Mouse (Mus musculus) T-helper 2 cell (primary cell): Measurements from ENCODE around the gene Gpr27.

Source experiments
- in situ Hi-C: fragments of 300-600 bp; cut with MboI, MseI; formaldehyde crosslinking; loops from one replicate; pipeline ENCODE4 v1.15.1; 2025; ENCODE audit warnings: high pct_unique_total_duplicates

The Gpr27 gene

DNA sequence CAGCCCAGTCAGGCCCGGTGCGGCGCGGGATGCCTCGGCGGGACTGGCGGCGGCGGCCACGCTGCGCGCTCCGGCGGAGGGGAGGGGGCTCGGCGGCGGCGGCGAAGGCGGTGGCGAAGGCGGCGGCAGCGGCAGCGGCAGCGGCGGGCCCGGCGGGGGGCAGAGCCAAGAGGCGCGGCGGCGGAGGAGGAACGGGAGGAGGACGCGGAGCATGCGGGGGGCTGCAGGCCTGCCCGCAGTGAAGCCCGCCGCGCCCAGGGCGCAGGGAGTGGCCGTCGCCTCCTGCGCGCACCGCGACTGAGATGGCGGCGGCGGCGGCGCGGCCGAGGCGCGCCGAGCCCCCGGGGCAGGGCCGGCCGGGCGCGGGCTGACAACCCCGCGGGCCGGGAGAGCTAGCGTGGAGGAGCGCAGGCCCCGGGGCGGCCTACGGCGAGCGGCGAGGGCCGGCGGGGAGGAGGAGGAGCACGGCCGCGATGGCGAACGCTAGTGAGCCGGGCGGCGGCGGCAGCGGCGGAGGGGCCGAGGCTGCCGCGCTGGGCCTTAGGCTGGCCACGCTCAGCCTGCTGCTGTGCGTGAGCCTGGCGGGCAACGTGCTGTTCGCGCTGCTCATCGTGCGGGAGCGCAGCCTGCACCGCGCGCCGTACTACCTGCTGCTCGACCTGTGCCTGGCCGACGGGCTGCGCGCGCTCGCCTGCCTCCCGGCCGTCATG, at the start of gene Gpr27:
Gpr27 (plus strand) TSS at position 474 of the 710 bp plus-strand sequence.
- in situ Hi-C loops, result no loop called here

DNA sequence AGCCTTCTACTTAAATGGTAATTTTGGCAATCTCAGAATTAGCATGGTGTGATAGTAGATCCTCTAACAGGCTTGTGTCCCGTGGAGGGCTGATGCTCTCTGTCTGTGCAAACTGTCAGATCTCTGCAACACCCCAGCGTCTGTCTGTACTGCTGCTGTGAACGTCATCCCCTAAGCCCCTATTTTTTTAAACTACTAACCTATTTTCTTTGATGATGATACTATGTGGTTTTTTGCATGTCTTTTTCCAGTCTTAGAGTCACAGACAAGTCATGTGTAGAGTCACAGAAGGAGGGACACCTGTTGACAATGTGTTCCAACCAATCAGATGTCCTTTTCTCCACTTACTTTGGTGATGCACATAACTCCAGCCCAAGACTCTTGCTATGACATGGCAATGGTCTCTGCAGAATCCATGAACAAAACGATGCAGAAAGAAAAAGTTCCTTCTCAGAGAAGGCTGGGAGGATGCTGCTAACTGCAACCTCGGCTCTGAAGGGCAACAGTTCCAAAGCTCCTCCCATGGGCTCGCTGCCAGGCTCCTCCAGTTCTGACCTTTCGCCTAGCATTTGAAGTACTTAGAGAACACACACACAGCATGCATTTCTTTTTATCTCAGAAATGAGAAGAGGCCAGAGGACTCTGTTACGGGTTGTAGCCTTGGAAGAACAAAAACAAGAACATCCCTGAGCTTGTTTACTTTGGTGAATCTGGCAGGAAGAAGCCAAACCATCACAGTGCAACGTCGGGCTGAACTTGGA, 48.9 kb upstream of the Gpr27 start:
- in situ Hi-C loops, result no loop called here

DNA sequence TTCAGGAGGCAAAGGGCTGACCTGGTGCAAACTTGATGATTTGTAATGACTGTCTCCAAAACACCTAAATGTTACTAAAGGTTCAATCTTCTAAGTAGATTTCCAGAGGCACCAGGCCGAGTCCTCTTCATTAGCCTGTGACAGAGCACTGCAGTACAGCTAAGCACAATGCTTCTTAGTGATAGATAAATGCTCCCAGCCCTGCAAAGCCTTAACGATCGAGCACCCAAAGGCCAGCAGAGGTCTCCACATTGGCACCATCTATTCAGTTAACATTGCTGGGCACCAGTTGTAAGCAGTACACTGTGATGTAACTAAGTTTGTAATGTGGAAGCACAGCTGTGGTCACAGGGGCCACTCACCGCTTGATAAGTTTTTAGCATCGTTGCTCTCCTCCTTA, 48.1 kb upstream of the Gpr27 start:
- in situ Hi-C loops, result no loop called here

DNA sequence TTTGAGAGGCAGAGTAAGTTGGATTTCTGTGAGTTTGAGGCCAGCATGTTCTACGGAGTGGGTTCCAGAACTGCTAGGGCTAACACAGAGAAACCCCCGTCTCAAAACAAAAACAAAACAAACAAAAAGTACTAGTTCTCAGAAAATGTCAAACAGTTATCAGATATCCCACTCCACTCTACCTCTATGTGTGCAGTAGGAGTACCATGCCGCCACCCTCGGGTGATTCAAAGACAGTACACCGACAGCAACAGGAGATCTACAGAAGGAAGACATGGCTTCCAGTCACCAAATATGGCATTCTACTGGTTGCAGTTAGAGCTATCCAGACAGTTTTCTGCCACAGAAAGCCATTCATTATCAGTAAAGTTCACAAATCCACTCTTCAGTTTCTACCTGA, 47.6 kb upstream of the Gpr27 start:
- in situ Hi-C loops, result no loop called here

DNA sequence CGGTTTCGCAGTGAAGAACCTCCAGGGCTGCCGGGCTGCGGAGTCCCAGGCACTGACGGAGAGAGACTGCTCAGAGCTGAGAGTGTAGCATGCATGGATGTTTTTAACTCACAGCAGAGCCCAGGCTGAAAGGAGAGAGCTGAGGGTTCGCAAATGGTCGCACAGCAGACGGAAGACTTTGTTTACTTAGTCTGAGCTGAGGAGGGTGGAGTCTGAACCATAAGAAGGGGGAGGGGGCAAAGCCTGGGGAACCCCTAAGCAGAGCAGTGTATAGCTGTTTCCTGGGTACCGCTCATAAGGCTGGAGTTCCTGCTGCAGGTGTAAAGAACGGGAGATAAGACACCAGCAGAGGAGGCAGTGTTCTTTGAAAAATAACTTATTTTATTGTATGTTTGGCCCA, 46.1 kb upstream of the Gpr27 start:
- in situ Hi-C loops, result no loop called here

DNA sequence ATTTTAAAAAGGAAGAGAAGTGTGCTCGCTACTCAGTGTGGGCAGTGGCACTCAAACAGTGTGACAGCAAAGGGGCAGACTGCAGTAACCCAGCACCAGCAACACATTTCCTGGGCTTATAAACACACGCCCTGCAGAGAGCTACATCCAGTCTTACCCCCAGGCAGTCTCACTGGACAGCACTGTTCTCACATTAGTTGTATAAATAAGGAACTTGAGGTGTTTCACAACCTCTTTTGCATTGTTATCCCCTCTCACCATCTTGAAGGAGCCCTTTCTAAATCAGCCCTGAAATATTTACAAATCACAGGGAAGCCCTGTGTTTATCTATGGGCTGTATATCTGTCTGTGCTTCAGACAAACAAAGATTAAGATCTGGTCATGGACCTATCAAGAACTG, 43.2 kb upstream of the Gpr27 start:
- in situ Hi-C loops, result no loop called here

DNA sequence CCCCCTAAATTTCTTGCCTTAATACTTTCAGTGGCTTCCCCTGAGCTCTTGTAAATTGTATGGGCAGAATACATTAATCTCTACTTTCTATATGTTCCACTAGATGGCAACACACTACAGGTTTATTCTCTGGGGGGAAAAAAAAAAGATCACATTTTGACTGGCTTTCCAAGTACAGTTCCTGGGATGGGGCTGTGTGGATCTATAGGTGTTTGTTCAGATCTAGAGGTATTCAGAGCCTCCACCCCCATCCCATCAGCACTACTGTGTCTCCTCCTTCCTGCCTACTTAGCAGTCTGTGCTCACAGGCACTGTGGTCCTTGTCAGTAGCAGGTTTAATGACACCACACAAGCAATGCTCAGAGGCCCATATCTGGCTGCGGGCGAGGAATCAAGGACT, 40.1 kb upstream of the Gpr27 start:
- in situ Hi-C loops, result no loop called here

DNA sequence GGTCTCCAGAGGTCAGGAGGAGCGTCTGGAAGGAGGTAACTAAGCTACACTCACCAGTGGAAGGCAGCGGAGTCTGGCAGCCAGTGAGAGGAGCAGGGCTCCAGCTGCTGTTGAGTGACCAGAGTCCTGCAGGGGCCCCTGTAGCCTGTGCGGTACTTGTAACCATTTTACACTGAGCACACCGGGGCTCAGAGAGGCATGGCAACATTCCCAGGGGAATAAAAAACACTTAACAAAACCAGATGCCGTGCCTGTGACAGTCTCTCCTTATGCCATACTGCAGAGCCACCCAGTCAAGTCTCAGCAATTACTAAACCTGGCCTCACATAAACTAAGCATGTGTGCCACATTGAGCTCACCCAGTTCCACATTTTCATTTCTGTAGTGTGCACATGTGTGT, 38.1 kb upstream of the Gpr27 start:
- in situ Hi-C loops, result no loop called here

DNA sequence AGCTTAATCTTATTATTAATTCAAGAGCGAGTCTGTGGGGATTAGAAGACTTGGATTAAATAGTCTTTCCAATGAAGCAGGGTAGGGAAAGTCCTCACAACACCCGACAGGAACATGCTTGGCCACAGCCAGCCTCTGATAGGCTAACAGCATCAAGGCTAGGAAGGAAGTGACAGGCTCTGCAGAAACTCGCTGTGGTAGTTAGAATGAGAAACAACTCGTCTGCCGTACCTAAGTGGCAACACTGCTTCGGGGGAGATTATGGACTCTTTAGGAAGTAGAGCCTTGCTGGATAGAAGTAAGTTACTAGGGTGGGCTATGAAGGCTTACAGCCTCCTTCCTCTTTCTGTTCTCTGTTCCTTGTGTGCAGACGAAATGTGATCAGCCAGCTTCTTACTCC, 37.0 kb upstream of the Gpr27 start:
- in situ Hi-C loops, result no loop called here

DNA sequence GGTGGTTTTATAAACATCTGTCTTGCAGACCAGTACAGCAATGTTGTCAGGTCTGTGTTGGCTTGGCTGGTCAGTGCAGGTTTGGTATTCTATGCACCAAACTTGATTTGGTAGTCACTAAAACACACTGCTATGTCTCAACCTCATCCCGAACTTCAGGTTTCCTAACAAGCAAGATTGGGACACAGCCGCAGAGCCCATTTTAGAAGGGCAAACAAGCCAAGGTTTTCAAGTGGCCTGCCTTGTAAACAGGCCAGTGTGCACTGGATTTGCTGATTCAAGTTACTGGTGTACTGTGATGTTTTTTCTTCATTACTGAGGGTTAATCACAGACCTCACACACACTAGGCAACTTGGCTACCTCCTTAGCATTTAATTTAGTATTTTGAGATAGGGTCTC, 36.4 kb upstream of the Gpr27 start:
- in situ Hi-C loops, result no loop called here

DNA sequence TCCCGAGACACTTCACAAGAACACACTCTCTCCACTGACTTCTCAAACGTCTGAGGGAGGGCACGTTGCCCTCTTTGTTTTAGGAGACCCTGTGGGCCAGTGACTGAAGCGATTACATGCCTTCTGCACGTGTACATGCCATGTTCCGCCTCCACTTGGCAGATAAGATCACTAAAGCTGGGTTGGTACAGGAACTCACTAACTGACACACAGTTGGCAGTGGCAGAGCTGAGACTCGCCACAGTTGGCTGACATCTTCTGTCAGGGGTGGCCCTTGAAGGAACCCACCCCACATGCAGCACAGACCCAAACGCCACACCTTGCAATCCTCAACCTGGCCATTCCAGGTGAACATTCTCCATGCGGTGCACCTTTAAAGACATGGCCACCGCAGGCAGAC, 33.9 kb upstream of the Gpr27 start:
- in situ Hi-C loops, result no loop called here

DNA sequence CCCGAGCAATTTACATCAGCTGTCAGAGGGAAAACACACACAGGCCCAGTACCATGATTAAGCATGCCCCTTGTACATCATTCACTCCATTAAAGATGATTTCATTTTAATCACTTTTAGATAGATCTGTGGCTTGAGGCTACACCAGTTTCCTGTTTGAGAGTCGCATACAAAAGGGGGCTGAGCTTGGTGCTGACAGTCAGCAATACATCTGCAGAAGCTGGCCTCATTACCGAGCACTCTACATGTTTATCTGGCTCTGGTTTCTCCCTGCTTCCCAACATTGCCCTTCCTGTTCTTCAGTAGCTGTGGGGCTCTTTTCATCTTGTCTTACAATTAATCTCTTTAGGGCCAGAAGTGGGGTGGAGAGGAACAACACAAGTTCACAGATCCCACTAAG, 32.0 kb upstream of the Gpr27 start:
- in situ Hi-C loops, result no loop called here

DNA sequence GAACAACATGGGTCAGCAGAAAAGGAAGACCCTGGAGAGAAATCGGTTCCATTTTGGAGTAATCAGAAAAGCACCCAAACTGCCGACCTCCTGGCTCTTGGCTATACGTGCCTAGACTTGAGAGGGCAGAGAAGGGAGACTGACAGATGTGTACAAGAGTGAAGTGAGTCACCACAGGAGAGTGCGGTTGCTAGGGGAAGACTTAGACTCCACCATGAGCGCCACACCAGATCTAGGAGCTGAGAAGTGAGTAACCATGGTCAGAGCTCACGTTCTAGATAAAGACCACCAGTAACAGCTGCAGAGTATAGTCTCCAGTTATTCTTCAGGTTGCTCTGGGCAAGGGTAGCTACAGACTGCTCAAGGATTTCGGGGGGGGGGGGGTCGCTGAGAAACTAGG, 29.2 kb upstream of the Gpr27 start:
- in situ Hi-C loops, result no loop called here

DNA sequence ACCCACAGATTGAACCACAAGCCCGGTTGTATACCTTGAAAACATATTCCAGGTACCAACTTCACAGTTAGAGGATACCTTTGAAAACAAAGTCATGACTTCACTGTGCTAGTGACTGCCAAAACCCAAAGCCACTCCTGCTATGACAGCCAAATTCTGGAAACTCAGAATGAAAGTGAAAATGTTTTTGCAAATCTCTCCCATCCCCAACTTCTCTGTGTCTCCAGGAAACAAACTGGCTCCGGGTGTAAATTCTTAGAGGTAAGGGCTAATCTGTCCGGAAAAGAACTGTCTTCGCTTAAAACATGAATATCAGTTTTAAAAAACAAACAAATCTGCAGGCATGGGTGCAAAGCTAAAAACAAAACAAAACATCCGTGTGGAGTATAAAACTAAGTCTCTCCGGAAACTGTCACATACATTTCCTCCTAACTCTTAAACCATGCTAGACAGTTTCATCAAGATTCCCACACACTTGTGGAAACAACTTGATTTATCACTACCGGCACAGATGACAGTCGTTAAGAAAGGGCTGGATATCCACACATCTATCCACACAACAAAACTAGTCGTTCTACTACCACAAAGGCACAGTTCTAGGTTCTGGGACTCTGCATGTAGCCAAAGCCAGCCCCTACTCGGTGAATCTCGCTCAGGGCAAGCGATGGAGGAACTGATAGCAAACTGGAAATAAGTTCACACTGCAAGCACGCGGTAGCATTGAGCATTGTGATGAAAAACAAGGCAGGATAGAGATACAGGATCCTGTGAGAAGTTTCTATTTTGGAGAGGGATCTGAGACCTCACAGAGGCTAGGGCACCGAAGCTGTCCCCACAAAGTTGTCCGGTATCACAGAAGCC, 26.8 kb upstream of the Gpr27 start:
- in situ Hi-C loops, result no loop called here

DNA sequence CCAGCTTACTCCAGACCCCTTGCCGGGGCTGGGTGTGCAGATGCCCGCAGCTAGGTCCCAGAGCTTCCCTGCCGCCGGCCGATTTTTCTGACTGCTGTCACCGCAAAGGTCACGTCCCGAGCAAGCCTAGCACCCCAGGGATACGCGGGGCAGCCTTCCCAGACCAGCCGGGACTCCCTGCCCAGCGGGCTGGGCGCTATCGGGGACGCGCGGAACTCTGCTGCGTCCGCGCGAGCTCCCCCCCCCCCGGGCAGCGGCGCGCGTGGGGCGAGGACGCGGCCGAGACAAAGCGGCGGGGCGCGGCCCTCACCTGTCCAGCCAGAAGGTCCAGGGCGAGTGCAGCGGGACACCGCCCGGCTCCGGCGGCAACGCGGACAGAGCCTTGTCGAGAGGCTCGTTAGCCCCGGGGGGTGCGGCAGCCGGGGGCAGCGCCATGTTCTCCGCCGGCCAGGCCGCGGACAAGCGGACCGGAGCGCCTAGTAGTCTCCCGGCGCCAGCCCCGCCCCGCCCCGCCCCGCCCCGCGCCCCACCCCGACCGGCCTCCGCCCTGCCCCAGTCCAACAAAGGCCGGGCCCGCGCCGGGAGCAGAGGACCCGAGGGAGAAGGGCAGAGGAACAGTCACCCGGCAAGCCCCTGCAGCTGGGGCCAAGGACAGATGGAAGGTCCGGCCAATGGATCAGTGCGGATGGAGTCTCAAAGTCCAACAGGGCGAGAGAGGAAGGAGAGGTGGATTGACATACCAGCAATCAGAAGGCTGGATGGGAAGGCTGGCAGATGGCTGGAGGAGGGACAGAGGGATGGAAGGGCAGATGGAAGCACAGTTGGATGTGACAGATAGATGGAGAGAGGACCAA, 25.9 kb upstream of the Gpr27 start, which contains the start of the genes Eif4e3 and Gm20696:
Eif4e3 (minus strand) TSS at position 454 of the 854 bp plus-strand sequence.
Gm20696 (minus strand) TSS at position 480 of the 854 bp plus-strand sequence.
- in situ Hi-C loops, result no loop called here

DNA sequence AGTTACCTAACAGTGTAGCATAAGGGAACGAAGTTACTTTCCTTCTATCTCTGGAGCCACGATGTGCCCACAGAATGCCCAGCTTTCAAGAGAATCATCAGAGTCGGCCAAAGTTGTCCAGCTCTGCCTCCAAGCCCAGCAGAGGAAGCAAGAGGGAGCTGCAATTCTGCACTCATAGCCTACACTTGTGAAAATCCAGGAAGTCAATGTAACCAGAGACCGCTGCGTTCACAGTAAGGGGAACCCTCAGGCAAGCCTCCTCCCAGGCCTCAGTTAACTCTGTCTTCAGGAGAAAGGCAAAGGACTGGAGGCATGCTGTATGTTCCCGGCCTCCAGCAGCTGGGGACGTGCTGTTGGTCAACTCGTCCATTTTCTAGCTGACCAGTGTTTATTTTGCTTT, 25.2 kb upstream of the Gpr27 start:
- in situ Hi-C loops, result no loop called here

DNA sequence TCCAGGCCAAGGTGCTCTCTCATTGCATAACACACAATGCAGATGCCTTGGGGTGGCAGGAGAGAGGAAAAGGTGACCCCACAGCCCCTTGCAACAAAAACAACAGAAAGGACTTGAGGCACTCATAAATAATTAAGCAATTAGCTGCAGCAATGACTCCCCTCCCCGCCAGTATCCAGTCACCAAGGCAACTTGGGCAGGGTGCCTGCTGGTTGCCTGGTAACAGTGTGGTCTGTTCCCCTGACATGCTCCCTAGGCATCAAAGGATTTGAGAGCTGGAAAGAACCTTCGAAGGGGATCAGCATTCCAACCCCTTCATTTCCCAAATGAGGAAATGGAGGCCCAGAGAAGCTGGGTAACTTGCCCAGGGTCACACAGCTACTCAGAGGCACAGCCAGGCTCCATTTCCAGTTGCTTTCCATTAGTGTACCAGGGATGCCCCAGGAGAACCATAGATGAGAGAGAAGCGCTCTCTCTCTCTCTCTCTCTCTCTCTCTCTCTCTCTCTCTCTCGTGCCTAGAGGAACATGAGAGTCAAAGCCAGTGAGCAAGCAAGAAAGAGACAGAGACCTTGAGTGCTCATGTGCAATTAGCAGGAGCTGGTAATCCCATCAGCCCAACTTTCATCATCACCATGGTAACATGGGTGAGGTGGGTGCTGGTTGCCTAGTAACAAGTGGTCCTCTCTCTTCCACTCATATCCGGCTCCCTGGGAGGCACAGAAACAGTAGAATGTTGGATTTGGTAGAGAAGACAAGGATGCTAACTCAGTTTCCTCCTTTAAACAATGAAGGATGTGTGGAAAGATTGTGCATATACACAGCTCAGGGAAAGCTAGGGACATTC, 22.8 kb upstream of the Gpr27 start:
- in situ Hi-C loops, result no loop called here

DNA sequence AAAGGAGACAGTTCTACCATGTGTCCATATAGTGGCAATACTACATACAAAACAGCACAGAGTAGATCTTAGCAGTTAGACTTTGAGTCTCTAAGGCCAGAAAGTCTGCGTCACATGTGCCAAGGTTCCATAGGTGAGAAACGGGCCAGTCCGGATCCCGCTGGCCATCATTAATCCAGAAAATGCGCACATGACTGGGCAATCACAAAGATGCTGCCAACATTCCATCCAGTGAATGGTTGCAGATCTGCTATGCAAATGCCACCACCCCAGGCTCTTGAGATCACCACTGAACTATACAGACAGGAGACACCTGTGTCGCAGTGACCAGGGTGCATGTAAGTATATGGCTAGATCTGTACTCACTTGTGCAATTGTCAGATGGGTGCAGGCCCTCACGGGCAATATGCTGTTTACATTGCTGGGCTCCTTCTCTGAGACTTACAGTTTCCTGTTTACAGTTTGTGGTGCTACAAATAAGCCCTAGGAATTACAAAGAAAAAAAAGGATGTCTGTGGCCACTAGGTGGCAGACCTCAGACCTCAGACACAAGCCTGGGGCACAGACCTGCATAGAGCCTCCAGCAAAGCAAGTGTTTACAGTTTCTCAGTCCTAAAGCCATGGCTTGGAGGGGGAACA, 21.9 kb upstream of the Gpr27 start:
- in situ Hi-C loops, result no loop called here

DNA sequence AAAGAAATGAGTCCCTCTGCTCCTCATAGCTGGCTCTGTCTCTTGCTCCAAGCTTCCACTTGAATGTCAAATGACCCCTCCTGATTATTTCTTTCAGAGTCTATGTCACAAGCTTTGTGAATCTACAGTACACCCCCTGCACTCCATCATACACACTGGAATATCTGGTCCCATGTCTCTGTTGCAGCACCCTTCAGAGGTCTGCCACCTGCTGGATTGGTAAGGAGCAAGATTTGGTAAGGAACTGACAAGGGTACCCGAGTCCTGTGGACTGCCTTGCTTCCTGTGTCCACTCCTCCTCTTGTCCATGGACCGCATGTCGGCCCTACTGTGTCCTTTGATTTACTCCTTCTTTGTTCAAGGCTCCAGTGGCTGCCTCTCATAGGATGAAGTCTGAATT, 20.7 kb upstream of the Gpr27 start:
- in situ Hi-C loops, result no loop called here

DNA sequence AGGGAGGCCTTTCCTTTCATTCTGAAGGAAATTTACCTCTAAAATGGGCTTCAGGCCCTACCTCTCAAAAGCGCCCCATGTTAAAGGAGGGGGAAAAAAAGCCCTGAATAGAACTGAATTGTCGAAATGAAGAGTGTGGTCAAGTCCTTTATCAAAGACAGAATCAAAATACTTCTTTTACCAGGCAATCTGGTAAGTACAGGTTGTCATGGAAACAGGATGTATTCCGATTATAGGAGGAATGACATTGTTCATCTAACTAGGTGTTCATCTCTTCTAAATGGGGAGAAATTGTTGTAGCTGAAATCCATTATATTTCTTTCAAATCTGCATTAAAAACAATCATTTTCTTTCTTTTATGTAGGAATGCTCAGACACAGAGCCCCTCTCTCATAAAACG, 18.0 kb upstream of the Gpr27 start:
- in situ Hi-C loops, result no loop called here
